Mouse (Mus musculus) MEL (cell line): ENCODE results near the gene Hsdl2. TPM values are rescaled to one million over a fixed set of nuclear protein-coding genes. Genes with fewer than 3 reads are reported as not detected.
A peak's percentile ranks its signal among the peaks of the same experiment; 100 is the strongest.

Experiments used
- DNase-seq: peaks from one replicate; pipeline ENCODE4 v3.0.0; 2011; ENCODE audit warnings: low read depth, low spot score
- H3K27ac ChIP-seq: 2 replicates; pipeline ENCODE4 v1.5.1; 2012; ENCODE audit warnings: low read depth, mild to moderate bottlenecking, control low read depth, low read length, moderate library complexity; ENCODE audit not compliant: control insufficient read depth
- H3K27me3 ChIP-seq, 2 experiments: fragments of 150-350 bp in 1 of 2; sonication (generic) in 1 of 2; 2 replicates each; pipeline ENCODE4 v1.6.1; 2012; ENCODE audit warnings: low read length in 2 of 2, mild to moderate bottlenecking in 2 of 2, improper control_type of control experiment in 1 of 2, moderate library complexity in 1 of 2; ENCODE audit not compliant: insufficient read depth in 2 of 2, control insufficient read depth in 1 of 2
- H3K36me3 ChIP-seq, 2 experiments: 2 replicates each; pipeline ENCODE4 v1.6.1; 2012 to 2014; ENCODE audit warnings: low read length in 2 of 2, improper control_type of control experiment in 1 of 2, inconsistent platforms in 1 of 2, mild to moderate bottlenecking in 1 of 2; ENCODE audit not compliant: insufficient read depth in 2 of 2, control insufficient read depth in 1 of 2
- H3K4me1 ChIP-seq, 2 experiments: fragments of 150-350 bp in 1 of 2; sonication (generic) in 1 of 2; 2 replicates each; pipeline ENCODE4 v1.6.1; 2012; ENCODE audit warnings: low read length in 2 of 2, improper control_type of control experiment in 1 of 2, mild to moderate bottlenecking in 1 of 2; ENCODE audit not compliant: insufficient read depth in 2 of 2, control insufficient read depth in 1 of 2
- H3K4me3 ChIP-seq, 2 experiments: fragments of 150-350 bp in 1 of 2; sonication (generic) in 1 of 2; 2 replicates each; pipeline ENCODE4 v1.5.1; 2012; ENCODE audit warnings: low read depth in 2 of 2, low read length in 2 of 2, mild to moderate bottlenecking in 2 of 2, moderate library complexity in 2 of 2, control low read depth in 1 of 2, improper control_type of control experiment in 1 of 2; ENCODE audit not compliant: control insufficient read depth in 1 of 2, insufficient read depth in 1 of 2
- H3K79me2 ChIP-seq: 2 replicates; pipeline ENCODE4 v1.6.1; 2012; ENCODE audit warnings: mild to moderate bottlenecking, low read length, moderate library complexity; ENCODE audit not compliant: control insufficient read depth, poor library complexity, insufficient read depth
- H3K9ac ChIP-seq: 2 replicates; pipeline ENCODE4 v1.6.1; 2012; ENCODE audit warnings: low read depth, mild to moderate bottlenecking, control low read depth, low read length, moderate library complexity; ENCODE audit not compliant: control insufficient read depth, poor library complexity, severe bottlenecking
- H3K9me3 ChIP-seq: fragments of 150-350 bp; sonication (generic); replicated peaks from 2 replicates; pipeline ENCODE4 v1.6.1; 2012; ENCODE audit warnings: mild to moderate bottlenecking, low read length, improper control_type of control experiment, moderate library complexity; ENCODE audit not compliant: insufficient read depth
- CHD2 ChIP-seq: IDR thresholded peaks from 2 replicates; pipeline ENCODE4 v1.6.1; 2011; ENCODE audit warnings: low read length, improper control_type of control experiment
- CTCF ChIP-seq, 3 experiments: IDR thresholded peaks in 2 of 3; conservative IDR thresholded peaks in 1 of 3; 2 replicates each; pipeline ENCODE4 v1.5.1; 2011 to 2012; ENCODE audit warnings: low read length in 3 of 3, low read depth in 2 of 3, mild to moderate bottlenecking in 2 of 3, improper control_type of control experiment in 1 of 3, inconsistent platforms in 1 of 3, mixed read lengths in 1 of 3, moderate library complexity in 1 of 3; ENCODE audit not compliant: control insufficient read depth in 1 of 3, insufficient read depth in 1 of 3, poor library complexity in 1 of 3, severe bottlenecking in 1 of 3
- ETS1 ChIP-seq: IDR thresholded peaks from 2 replicates; pipeline ENCODE4 v1.6.1; 2012; ENCODE audit warnings: low read depth, mild to moderate bottlenecking, inconsistent platforms, low read length, improper control_type of control experiment, moderate library complexity
- JUND ChIP-seq: IDR thresholded peaks from 2 replicates; pipeline ENCODE4 v1.6.1; 2011; ENCODE audit warnings: low read depth, mild to moderate bottlenecking, improper control_type of control experiment, low read length
- MAFK ChIP-seq: IDR thresholded peaks from 2 replicates; pipeline ENCODE4 v1.6.1; 2011; ENCODE audit warnings: low read depth, mild to moderate bottlenecking, low read length, improper control_type of control experiment, borderline replicate concordance
- MAX ChIP-seq: IDR thresholded peaks from 2 replicates; pipeline ENCODE4 v1.6.1; 2011; ENCODE audit warnings: low read length, improper control_type of control experiment
- MYC ChIP-seq: IDR thresholded peaks from 2 replicates; pipeline ENCODE4 v1.6.1; 2011; ENCODE audit warnings: low read depth, mild to moderate bottlenecking, low read length, improper control_type of control experiment, moderate library complexity
- NRF1 ChIP-seq: IDR thresholded peaks from 2 replicates; pipeline ENCODE4 v1.6.1; 2014; ENCODE audit warnings: low read depth, mild to moderate bottlenecking, inconsistent platforms, low read length, improper control_type of control experiment, moderate library complexity; ENCODE audit not compliant: poor library complexity, insufficient read depth, severe bottlenecking
- POLR2AphosphoS5 ChIP-seq: IDR thresholded peaks from 2 replicates; pipeline ENCODE4 v1.6.1; 2012; ENCODE audit warnings: low read depth, borderline replicate concordance, mild to moderate bottlenecking, inconsistent platforms, low read length, moderate library complexity, mixed read lengths
- SMC3 ChIP-seq: IDR thresholded peaks from 2 replicates; pipeline ENCODE4 v1.6.1; 2011; ENCODE audit warnings: low read depth, low read length, improper control_type of control experiment
- TCF12 ChIP-seq: IDR thresholded peaks from 2 replicates; pipeline ENCODE4 v1.6.1; 2014; ENCODE audit warnings: low read depth, mild to moderate bottlenecking, inconsistent platforms, low read length, improper control_type of control experiment, moderate library complexity
- USF2 ChIP-seq, 2 experiments: IDR thresholded peaks; 2 replicates each; pipeline ENCODE4 v1.6.1; 2011 to 2012; ENCODE audit warnings: improper control_type of control experiment in 2 of 2, low read length in 2 of 2, borderline replicate concordance in 1 of 2, inconsistent platforms in 1 of 2, low read depth in 1 of 2, mild to moderate bottlenecking in 1 of 2; ENCODE audit not compliant: insufficient read depth in 1 of 2
- ZKSCAN1 ChIP-seq: IDR thresholded peaks from 2 replicates; pipeline ENCODE4 v1.6.1; 2012; ENCODE audit warnings: low read depth, mild to moderate bottlenecking, inconsistent platforms, low read length, improper control_type of control experiment, moderate library complexity
- ZNF384 ChIP-seq: IDR thresholded peaks from 2 replicates; pipeline ENCODE4 v1.6.1; 2012; ENCODE audit warnings: low read depth, mild to moderate bottlenecking, inconsistent platforms, low read length, improper control_type of control experiment
- polyA plus RNA-seq, 2 experiments: library from polyadenylated mRNA; stranded (reverse) in 1 of 2; unstranded in 1 of 2; fragments of >175 nt in 1 of 2; fragments of >200 nt in 1 of 2; gene quantifications; 2 replicates each; pipeline versions ENCODE4 v1.2.1 to v1.2.4; 2012; ENCODE audit warnings: low replicate concordance in 2 of 2, low read depth in 1 of 2; ENCODE audit not compliant: insufficient read length in 2 of 2, insufficient read depth in 1 of 2, missing spikeins in 1 of 2
- total RNA-seq: library from RNA; depleted of rRNA; stranded (reverse); fragments of 300-350 nt; gene quantifications from 2 replicates; pipeline ENCODE4 v1.2.3, GENCODE M21; 2012

Gene Hsdl2
- total and polyA plus RNA-seq, 3 experiments, result 8.4 to 15.0 TPM; not detected in 1

DNA sequence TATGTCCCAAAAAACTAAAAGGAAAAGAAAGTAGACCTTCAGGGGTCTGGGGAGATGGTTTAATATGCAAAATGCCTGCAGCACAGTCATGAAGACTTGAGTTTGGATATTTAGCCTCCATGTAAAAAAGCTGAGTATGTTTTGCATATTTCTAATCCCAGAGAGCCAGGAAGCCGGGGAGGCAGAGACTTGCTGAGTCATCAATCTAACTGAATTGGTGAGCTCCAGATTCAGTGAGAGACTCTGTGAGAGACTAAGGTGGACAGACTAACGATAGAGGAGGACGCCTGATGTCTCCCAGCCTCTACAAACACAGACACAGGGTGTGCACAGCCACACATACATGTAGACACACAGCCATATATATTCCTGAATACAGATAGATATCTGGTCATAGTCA, 23.5 kb downstream of the Hsdl2 start:
- TF ChIP-seq MAFK, result peak; percentile 68; the same call in 1 of the 2 replicates
- no peak for TF ChIP-seq MYC
- Histone ChIP-seq H3K4me1 (no peaks in the 10 kb centered on the region), H3K27ac (no peak overlapping the region), H3K79me2 (no peaks in the 10 kb centered on the region), H3K27me3 (no peaks in the 10 kb centered on the region), H3K9me3 (no peaks in the 10 kb centered on the region), H3K9ac (no peak overlapping the region), H3K4me3 (no peak overlapping the region), H3K36me3 (no peaks in the 10 kb centered on the region)
- no peak for DNase-seq

DNA sequence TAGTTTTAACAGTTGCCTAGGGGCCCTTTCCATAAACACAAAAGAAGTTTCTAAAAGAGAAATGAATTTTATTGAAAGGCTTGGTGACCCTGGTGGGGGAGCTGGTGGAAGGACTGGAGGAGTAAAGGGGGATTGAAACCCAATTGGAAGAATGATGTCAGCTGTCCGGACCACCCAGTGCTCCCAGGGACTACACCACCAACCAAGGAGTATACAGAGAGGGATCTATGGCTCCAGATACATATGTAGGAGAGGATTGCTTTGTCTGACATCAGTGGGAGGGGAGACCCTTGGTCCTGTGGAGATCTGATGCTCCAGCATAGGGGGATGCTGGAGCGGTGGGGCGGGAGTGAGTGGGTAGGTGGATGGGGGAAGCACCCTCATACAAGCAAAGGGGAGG, 24.1 kb downstream of the Hsdl2 start:
- Histone ChIP-seq H3K79me2 (no peaks in the 10 kb centered on the region), H3K27ac (no peak overlapping the region), H3K9me3 (no peaks in the 10 kb centered on the region), H3K9ac (no peak overlapping the region), H3K4me1 (no peaks in the 10 kb centered on the region), H3K27me3 (no peaks in the 10 kb centered on the region), H3K36me3 (no peaks in the 10 kb centered on the region), H3K4me3 (no peak overlapping the region)
- no peak for DNase-seq
- TF ChIP-seq CHD2 (no peak), ETS1 (no peak), JUND (no peak), MAX (no peak), POLR2AphosphoS5 (no peak), TCF12 (no peak), NRF1 (no peak), ZKSCAN1 (no peak), SMC3 (no peak), CTCF (IDR thresholded peaks at IDR 0.05 in 2 of 3, conservative IDR thresholded peaks at IDR 0.05 in 1 of 3; ENCODE audit: control insufficient read depth in 1 of 3, insufficient read depth in 1 of 3, low read depth in 2 of 3, low read length in 3 of 3, poor library complexity in 1 of 3, severe bottlenecking in 1 of 3) (no peak), USF2 (IDR thresholded peaks at IDR 0.05; ENCODE audit: borderline replicate concordance in 1 of 2, insufficient read depth in 1 of 2, low read depth in 1 of 2, low read length in 2 of 2) (no peak)

DNA sequence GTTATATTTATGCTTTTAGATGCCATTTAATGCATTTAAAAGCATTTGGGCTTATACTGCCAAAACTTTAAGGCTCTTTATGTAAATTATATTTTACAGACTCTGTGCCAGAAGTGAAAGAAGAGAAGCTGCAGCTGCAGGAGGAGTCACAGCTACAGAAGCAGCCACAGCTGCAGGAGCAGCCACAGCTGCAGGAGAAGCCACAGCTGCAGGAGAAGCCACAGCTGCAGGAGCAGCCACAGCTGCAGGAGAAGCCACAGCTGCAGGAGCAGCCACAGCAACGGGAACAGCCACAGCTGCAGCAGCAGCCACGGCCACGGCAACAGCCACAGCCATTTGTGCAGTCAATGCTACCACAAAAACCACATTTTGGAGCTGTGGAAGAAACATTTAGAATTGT, 29.0 kb downstream of the Hsdl2 start:
- H3K27me3 ChIP-seq, result no peaks in the 10 kb centered on the region
- TF ChIP-seq TCF12 (0 out of 2 replicates have a peak, but pooled peaks have one; percentile 20), ZNF384 (no peak)
- H3K27ac ChIP-seq, result no peak overlapping the region
- H3K4me3 ChIP-seq, result no peak overlapping the region
- no peaks in the 10 kb centered on the region for H3K4me1 ChIP-seq
- H3K9me3 ChIP-seq, result no peaks in the 10 kb centered on the region
- H3K79me2 ChIP-seq, result no peaks in the 10 kb centered on the region
- no peak for DNase-seq
- no peaks in the 10 kb centered on the region; a peak in 1 of 4 replicates for H3K36me3 ChIP-seq
- H3K9ac ChIP-seq, result no peak overlapping the region
